8 mouse cellular contexts compared by ENCODE assay signal in genomic region chr11:120353500-120354303, GRCm38 (mm10). TPM values are rescaled to one million over a fixed set of nuclear protein-coding genes. Genes with fewer than 3 reads are reported as not detected.
DNase-seq lines count a peak whose midpoint lies in the region; ATAC-seq and TF ChIP-seq lines count a peak whose summit lies in the region.

No protein-coding gene starts in this region.

- peaks cover 10% of the 10 kb centered on the region for H3K79me3 ChIP-seq in C2C12 (ENCODE audit: low read depth)

- H3K27ac ChIP-seq in heart, adult 2 months = peak overlapping the region; percentile 79
- H3K27ac ChIP-seq in lung, embryonic 15.5 days = peak overlapping the region; percentile 100

- H3K79me2 ChIP-seq in C2C12 (ENCODE audit: control insufficient read depth, insufficient read depth) = peaks cover 29% of the 10 kb centered on the region
- H3K79me2 ChIP-seq in heart, adult 2 months (replicated peaks; ENCODE audit: control insufficient read depth, insufficient read depth, low read length) = no peaks in the 10 kb centered on the region

- H3K27me3 ChIP-seq in C2C12 (ENCODE audit: control insufficient read depth, insufficient read depth, insufficient read length) = no peaks in the 10 kb centered on the region
- no peaks in the 10 kb centered on the region for H3K27me3 ChIP-seq in heart, adult 2 months (ENCODE audit: control insufficient read depth, insufficient read depth, low read length)
- no peaks in the 10 kb centered on the region for H3K27me3 ChIP-seq in lung, embryonic 15.5 days

- no peaks in the 10 kb centered on the region for H3K9me3 ChIP-seq in lung, embryonic 15.5 days

- peak overlapping the region; percentile 57 for H3K9ac ChIP-seq in heart, adult 2 months (ENCODE audit: low read depth, low read length)
- H3K9ac ChIP-seq in lung, embryonic 15.5 days = no peak overlapping the region

- intact Hi-C loops in heart, adult 2 months (cut with DNase I) = loop anchor here (1.0 to 5.0 kb wide), 4 partner anchors 15 to 166 kb away; no protein-coding TSS in a partner anchor

- peak; percentile 45 for DNase-seq in R1 (ENCODE audit: low read depth, low spot score)
- peak; percentile 52 to 71 for DNase-seq in cerebellum, postnatal 4 days (ENCODE audit: low spot score in 2 of 2)
- DNase-seq in heart, adult 2 months = peak; percentile 91 to 93
- DNase-seq in kidney, adult 8-10 months = peak; percentile 82 to 91
- DNase-seq in ovary, postnatal 10 days (ENCODE audit: low spot score) = peak; percentile 79
- peak; percentile 89 to 93 for DNase-seq in urinary bladder, adult 18-20 months (ENCODE audit: low spot score in 2 of 2)

- no peak for ATAC-seq in lung, embryonic 15.5 days (ENCODE audit: borderline replicate concordance, extremely low read depth, low FRiP score, low TSS enrichment)

- TF ChIP-seq EP300 in heart, adult 2 months (IDR thresholded peaks at IDR 0.05; ENCODE audit: insufficient read depth, low read depth, low read length) = peak; percentile 44

- no peak overlapping the region for H3K4me3 ChIP-seq in C2C12 (ENCODE audit: insufficient read depth, poor library complexity, severe bottlenecking)
- peak overlapping the region; percentile 35 for H3K4me3 ChIP-seq in heart, adult 2 months
- H3K4me3 ChIP-seq in lung, embryonic 15.5 days = no peak overlapping the region

- peak; percentile 49 for TF ChIP-seq POLR2A in heart, adult 2 months (IDR thresholded peaks at IDR 0.05; ENCODE audit: insufficient read depth, low read depth, low read length)

- H3K4me2 ChIP-seq in lung, embryonic 15.5 days = peak overlapping the region; percentile 38

- TF ChIP-seq CTCF in C2C12 (IDR thresholded peaks at IDR 0.05; ENCODE audit: control insufficient read depth, insufficient read depth, insufficient read length) = peak; percentile 79
- peak; percentile 87 for TF ChIP-seq CTCF in heart, adult 2 months (IDR thresholded peaks at IDR 0.05)

- H3K4me1 ChIP-seq in heart, adult 2 months (ENCODE audit: control insufficient read depth, insufficient read depth, low read length) = peaks cover 16% of the 10 kb centered on the region
- H3K4me1 ChIP-seq in lung, embryonic 15.5 days = peaks cover 74% of the 10 kb centered on the region

- peak overlapping the region; percentile 8 for H3ac ChIP-seq in C2C12 (ENCODE audit: control insufficient read depth, insufficient read length, low read depth)

- 10% methylated on average over 26 of the region's 26 CpGs for WGBS in heart, adult 2 months
- WGBS in lung, embryonic 15.5 days = 26% methylated on average over 26 of the region's 26 CpGs

- H3K36me3 ChIP-seq in C2C12 (ENCODE audit: control insufficient read depth, insufficient read depth) = no peaks in the 10 kb centered on the region
- H3K36me3 ChIP-seq in heart, adult 2 months (ENCODE audit: control insufficient read depth, insufficient read depth, low read length) = no peaks in the 10 kb centered on the region
- no peaks in the 10 kb centered on the region for H3K36me3 ChIP-seq in lung, embryonic 15.5 days

TF ChIP-seq in C2C12, 6 proteins besides CTCF, POLR2A, EP300 and RAD21:
- peak; percentile 75 for TF ChIP-seq FOSL1 (IDR thresholded peaks at IDR 0.05; ENCODE audit: insufficient read depth, low read length, poor library complexity, severe bottlenecking)
- TF ChIP-seq MYOD1 (IDR thresholded peaks at IDR 0.05; ENCODE audit: control insufficient read depth, insufficient read length, low read depth) = peak; percentile 29
- TF ChIP-seq CEBPB (IDR thresholded peaks at IDR 0.05; ENCODE audit: low read depth) = no peak
- peak; percentile 48 for TF ChIP-seq MAX (IDR thresholded peaks at IDR 0.05)

RNA-seq across cellular contexts. Expression of gene Actg1, which starts 5.4 kb away (rescaled TPM):
- polyA plus RNA-seq in C2C12 (2012; fragmentation: generic; extraction: Trizol) = 7,516 TPM
- total RNA-seq in heart, adult 2 months (2021) = 100 to 1,000 TPM; 222 to 321 TPM
- polyA plus RNA-seq in heart, adult 2 months (2012; rRNA removed) = 510 and 694 TPM in 2 replicates
- polyA plus RNA-seq in lung, embryonic 15.5 days (2015; fragmentation: Nextera tagmentation; extraction: Ambion mirVana) = 2,618 and 2,638 TPM in 2 replicates

RNA-seq across cellular contexts. Expression of gene Fscn2, which starts 7.6 kb away (rescaled TPM):
- polyA plus RNA-seq in C2C12 (2012; fragmentation: generic; extraction: Trizol) = 0.25 TPM
- not detected for total RNA-seq in heart, adult 2 months (2021)
- polyA plus RNA-seq in heart, adult 2 months (2012; rRNA removed) = 0.15 and 0.21 TPM in 2 replicates
- polyA plus RNA-seq in lung, embryonic 15.5 days (2015; fragmentation: Nextera tagmentation; extraction: Ambion mirVana) = 0.38 and 0.56 TPM in 2 replicates

RNA-seq across cellular contexts. Expression of gene Faap100, which starts 24.9 kb away (rescaled TPM):
- polyA plus RNA-seq in C2C12 (2012; fragmentation: generic; extraction: Trizol) = 18.0 TPM
- 10 to 100 TPM; 13.0 to 13.4 TPM for total RNA-seq in heart, adult 2 months (2021)
- 25.8 and 27.3 TPM in 2 replicates for polyA plus RNA-seq in heart, adult 2 months (2012; rRNA removed)
- 36.9 and 37.4 TPM in 2 replicates for polyA plus RNA-seq in lung, embryonic 15.5 days (2015; fragmentation: Nextera tagmentation; extraction: Ambion mirVana)
